Comparison of ENCODE assay signal across 14 mouse cellular contexts in the genomic region with DNA sequence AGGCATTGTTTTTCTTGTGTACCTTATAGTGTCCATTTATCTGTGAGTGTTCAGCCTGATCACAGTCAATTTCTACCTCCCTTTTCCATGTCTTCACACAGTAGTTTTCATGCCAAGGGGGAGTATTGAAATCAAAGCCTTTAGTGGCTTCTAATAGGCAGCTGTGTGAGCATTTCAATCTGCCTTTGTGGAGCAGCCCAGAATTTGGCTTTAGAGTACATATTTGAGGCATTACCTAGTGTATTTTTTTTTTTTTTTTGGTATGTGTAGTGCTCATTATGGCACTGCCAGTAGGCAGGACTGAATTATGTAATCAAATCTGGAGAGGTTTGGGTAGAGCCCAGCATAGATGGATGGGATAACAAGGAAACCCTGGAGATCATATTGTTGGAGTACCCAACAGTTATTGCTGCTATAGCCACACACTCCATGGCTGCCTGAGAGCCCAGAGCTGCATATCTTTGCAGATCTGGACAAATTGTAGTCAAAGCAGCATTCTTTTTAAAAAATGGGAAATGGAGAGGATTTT.
"Had no signal": no experiment of that assay in that cellular context is flagged by ENCODE, and none has a peak within 500 bp of the region (broad histone marks: within the 10 kb centered on the region; RNA-seq: fewer than 3 reads in every experiment).

No protein-coding gene starts in this region.

- H3K4me2 ChIP-seq: limb, embryonic 12.5 days; midbrain, embryonic 12.5 days; stomach, embryonic 15.5 days had no signal

- H3K9ac ChIP-seq: limb, embryonic 12.5 days; liver, embryonic 14.5 days; midbrain, embryonic 12.5 days; stomach, embryonic 15.5 days had no signal

- H3K9me3 ChIP-seq: limb, embryonic 12.5 days; midbrain, embryonic 12.5 days; stomach, embryonic 15.5 days had no signal

- DNase-seq: kidney, adult 11 months; kidney, adult 9 months; kidney, postnatal 10 days; kidney, postnatal 4 days; liver; right cerebral cortex, postnatal 14 days; thymus, adult 2 months; thymus, postnatal 25 days had no signal

- H3K36me3 ChIP-seq: limb, embryonic 12.5 days; midbrain, embryonic 12.5 days; stomach, embryonic 15.5 days had no signal

- H3K4me3 ChIP-seq: layer of hippocampus, adult 2 months; limb, embryonic 12.5 days; midbrain, embryonic 12.5 days; stomach, embryonic 15.5 days had no signal

- ATAC-seq: midbrain, embryonic 16.5 days had no signal

- H3K27me3 ChIP-seq: limb, embryonic 12.5 days; midbrain, embryonic 12.5 days; stomach, embryonic 15.5 days had no signal

- H3K27ac ChIP-seq: layer of hippocampus, adult 2 months; limb, embryonic 12.5 days; liver, embryonic 14.5 days; midbrain, embryonic 12.5 days; stomach, embryonic 15.5 days had no signal

- H3K4me1 ChIP-seq: limb, embryonic 12.5 days; midbrain, embryonic 12.5 days; stomach, embryonic 15.5 days had no signal
